Mouse (Mus musculus) CH12.LX (cell line): Measurements from ENCODE around the gene Kidins220. TPM values are rescaled to one million over a fixed set of nuclear protein-coding genes. Genes with fewer than 3 reads are reported as not detected.

Source experiments
- DNase-seq: peaks from one replicate; pipeline ENCODE4 v3.0.0-alpha.2; 2013; ENCODE audit errors: extremely low read depth
- H3K27ac ChIP-seq: 2 replicates; pipeline ENCODE4 v1.5.1; 2012; ENCODE audit warnings: low read depth, mild to moderate bottlenecking, control low read depth, moderate library complexity; ENCODE audit not compliant: insufficient read depth
- H3K27me3 ChIP-seq: replicated peaks from 2 replicates; pipeline ENCODE3; 2012; ENCODE audit warnings: inconsistent platforms
- H3K36me3 ChIP-seq, 2 experiments: replicated peaks in 1 of 2; 2 replicates each; pipeline versions ENCODE3 to v1.6.1; 2012; ENCODE audit warnings: inconsistent platforms in 1 of 2, low read length in 1 of 2, mild to moderate bottlenecking in 1 of 2, mixed read lengths in 1 of 2, moderate library complexity in 1 of 2; ENCODE audit not compliant: control insufficient read depth in 1 of 2, insufficient read depth in 1 of 2
- H3K4me1 ChIP-seq, 2 experiments: 2 replicates each; pipeline ENCODE4 v1.6.1; 2012; ENCODE audit warnings: inconsistent platforms in 1 of 2, moderate library complexity in 1 of 2; ENCODE audit not compliant: insufficient read depth in 2 of 2, control insufficient read depth in 1 of 2
- H3K4me2 ChIP-seq: 2 replicates; pipeline ENCODE4 v1.6.1; 2012; ENCODE audit warnings: low read depth, mild to moderate bottlenecking, control low read depth; ENCODE audit not compliant: poor library complexity, insufficient read depth, severe bottlenecking
- H3K4me3 ChIP-seq, 3 experiments: fragments of 150-350 bp in 1 of 3; sonication (generic) in 1 of 3; replicated peaks in 1 of 3; 2 replicates each; pipeline versions ENCODE3 to v1.5.1; 2011 to 2012; ENCODE audit warnings: low read depth in 2 of 3, low read length in 2 of 3, mild to moderate bottlenecking in 2 of 3, moderate library complexity in 2 of 3, control low read depth in 1 of 3, improper control_type of control experiment in 1 of 3, inconsistent platforms in 1 of 3, mixed read lengths in 1 of 3; ENCODE audit not compliant: poor library complexity in 1 of 3
- H3K79me2 ChIP-seq: replicated peaks from 2 replicates; pipeline ENCODE4 v1.6.1; 2012; ENCODE audit warnings: mild to moderate bottlenecking, moderate library complexity; ENCODE audit not compliant: control insufficient read depth, poor library complexity, insufficient read depth, severe bottlenecking; ENCODE audit errors: extremely low read depth
- H3K9ac ChIP-seq: 2 replicates; pipeline ENCODE4 v1.6.1; 2012; ENCODE audit warnings: low read depth, mild to moderate bottlenecking, control low read depth, moderate library complexity; ENCODE audit not compliant: insufficient read depth
- H3K9me3 ChIP-seq: replicated peaks from 2 replicates; pipeline ENCODE3; 2012; ENCODE audit warnings: low read length, inconsistent platforms, mixed read lengths
- CHD2 ChIP-seq: IDR thresholded peaks from 2 replicates; pipeline ENCODE4 v1.6.1; 2011; ENCODE audit warnings: low read length, improper control_type of control experiment
- ELF1 ChIP-seq: IDR thresholded peaks from 2 replicates; pipeline ENCODE4 v1.6.1; 2014; ENCODE audit warnings: low read depth, mild to moderate bottlenecking, inconsistent platforms, low read length, improper control_type of control experiment
- EP300 ChIP-seq: IDR thresholded peaks from 2 replicates; pipeline ENCODE4 v1.6.1; 2011; ENCODE audit warnings: low read length, improper control_type of control experiment
- ETS1 ChIP-seq: conservative IDR thresholded peaks from 2 replicates; pipeline ENCODE4 v1.6.1; 2012; ENCODE audit warnings: low read depth, mild to moderate bottlenecking, inconsistent platforms, low read length, improper control_type of control experiment, moderate library complexity
- IRF4 ChIP-seq: IDR thresholded peaks from 2 replicates; pipeline ENCODE4 v1.6.1; 2014; ENCODE audit warnings: low read depth, mild to moderate bottlenecking, inconsistent platforms, low read length, improper control_type of control experiment
- JUN ChIP-seq: IDR thresholded peaks from 2 replicates; pipeline ENCODE4 v1.6.1; 2011; ENCODE audit warnings: low read depth, mild to moderate bottlenecking, low read length, improper control_type of control experiment, moderate library complexity; ENCODE audit not compliant: insufficient read depth
- JUND ChIP-seq: conservative IDR thresholded peaks from 2 replicates; pipeline ENCODE4 v1.6.1; 2011; ENCODE audit warnings: low read depth, low read length, improper control_type of control experiment
- KAT2A ChIP-seq: IDR thresholded peaks from 2 replicates; pipeline ENCODE4 v1.6.1; 2012; ENCODE audit warnings: low read length, improper control_type of control experiment, inconsistent platforms; ENCODE audit not compliant: insufficient replicate concordance
- MAFK ChIP-seq: IDR thresholded peaks from 2 replicates; pipeline ENCODE4 v1.6.1; 2011; ENCODE audit warnings: low read length, improper control_type of control experiment; ENCODE audit not compliant: insufficient replicate concordance
- MAX ChIP-seq: IDR thresholded peaks from 2 replicates; pipeline ENCODE4 v1.6.1; 2011; ENCODE audit warnings: low read length, improper control_type of control experiment
- MAZ ChIP-seq: IDR thresholded peaks from 2 replicates; pipeline ENCODE4 v1.6.1; 2012; ENCODE audit warnings: low read depth, mild to moderate bottlenecking, inconsistent platforms, low read length, improper control_type of control experiment, moderate library complexity
- MEF2A ChIP-seq: IDR thresholded peaks from 2 replicates; pipeline ENCODE4 v1.6.1; 2014; ENCODE audit warnings: low read depth, mild to moderate bottlenecking, inconsistent platforms, low read length, improper control_type of control experiment, borderline replicate concordance
- MXI1 ChIP-seq: IDR thresholded peaks from 2 replicates; pipeline ENCODE4 v1.6.1; 2011; ENCODE audit warnings: mild to moderate bottlenecking, low read depth, low read length, improper control_type of control experiment
- NELFE ChIP-seq: IDR thresholded peaks from 2 replicates; pipeline ENCODE4 v1.6.1; 2011; ENCODE audit warnings: low read depth, low read length, improper control_type of control experiment
- POLR2A ChIP-seq: IDR thresholded peaks from 2 replicates; pipeline ENCODE4 v1.6.1; 2011; ENCODE audit warnings: low read depth, mild to moderate bottlenecking, improper control_type of control experiment, low read length
- POLR2AphosphoS2 ChIP-seq: IDR thresholded peaks from 2 replicates; pipeline ENCODE4 v1.6.1; 2011; ENCODE audit warnings: low read depth, low read length, improper control_type of control experiment
- SIN3A ChIP-seq: IDR thresholded peaks from 2 replicates; pipeline ENCODE4 v1.6.1; 2012; ENCODE audit warnings: low read length, improper control_type of control experiment, inconsistent platforms
- SMC3 ChIP-seq: IDR thresholded peaks from 2 replicates; pipeline ENCODE4 v1.6.1; 2011; ENCODE audit warnings: low read depth, low read length, improper control_type of control experiment
- TBP ChIP-seq: conservative IDR thresholded peaks from 2 replicates; pipeline ENCODE4 v1.6.1; 2011; ENCODE audit warnings: low read depth, low read length, improper control_type of control experiment
- TCF12 ChIP-seq: IDR thresholded peaks from 2 replicates; pipeline ENCODE4 v1.6.1; 2014; ENCODE audit warnings: low read depth, mild to moderate bottlenecking, inconsistent platforms, low read length, improper control_type of control experiment
- USF2 ChIP-seq: conservative IDR thresholded peaks from 2 replicates; pipeline ENCODE4 v1.6.1; 2011; ENCODE audit warnings: low read depth, low read length, improper control_type of control experiment
- ZKSCAN1 ChIP-seq: IDR thresholded peaks from 2 replicates; pipeline ENCODE4 v1.6.1; 2012; ENCODE audit warnings: low read depth, inconsistent platforms, low read length, improper control_type of control experiment, borderline replicate concordance
- ZNF384 ChIP-seq: IDR thresholded peaks from 2 replicates; pipeline ENCODE4 v1.6.1; 2012; ENCODE audit warnings: low read depth, low read length, improper control_type of control experiment, inconsistent platforms
- dilution Hi-C: fragments of 300-500 bp; cut with MboI; formaldehyde crosslinking; loops from 2 replicates; pipeline ENCODE4 v1.14.3; 2020; ENCODE audit warnings: low sequenced_read_pairs; ENCODE audit not compliant: extremely low pct_unique_long_range_greater_than_20kb, extremely low pct_ligation_motif_present
- in situ Hi-C: fragments of 300-500 bp; cut with MboI; formaldehyde crosslinking; loops from 3 replicates; pipeline ENCODE4 v1.14.3; 2019; ENCODE audit warnings: low sequenced_read_pairs, low pct_ligation_motif_present, low pct_unique_long_range_greater_than_20kb, mixed read lengths
- polyA plus RNA-seq: library from polyadenylated mRNA; unstranded; fragments of >175 nt; gene quantifications from 2 replicates; pipeline ENCODE4 v1.2.1, GENCODE M21; 2012; ENCODE audit warnings: low read depth; ENCODE audit not compliant: insufficient read length
- total RNA-seq, 2 experiments: library from RNA; depleted of rRNA; stranded (reverse); fragments of 300-350 nt in 1 of 2; fragments of >200 nt in 1 of 2; gene quantifications; 2 replicates each; pipeline ENCODE4 v1.2.3; 2012 to 2014

Gene Kidins220
- total and polyA plus RNA-seq, 3 experiments, result 32.4 to 47.8 (median 39.4) TPM

DNA sequence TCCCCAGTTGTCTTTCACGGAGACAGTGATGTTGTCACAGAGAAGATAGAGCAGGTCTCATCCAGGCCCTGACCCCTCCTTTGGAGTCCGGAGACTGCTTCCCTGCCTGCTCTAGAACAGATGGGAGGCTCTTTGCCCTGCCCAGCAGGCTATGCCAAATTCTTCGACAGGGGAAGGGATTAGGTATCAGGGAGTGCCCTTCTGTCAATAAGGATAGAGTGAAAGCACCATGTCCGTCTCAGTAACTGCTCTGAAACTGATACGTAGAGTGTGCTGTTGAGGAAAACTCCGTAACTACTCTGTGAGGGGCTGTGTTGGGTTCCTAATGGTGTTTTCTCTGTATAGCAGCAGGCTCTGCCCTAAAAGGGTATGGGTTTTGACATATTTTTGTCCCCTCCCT, 42.6 kb upstream of the Kidins220 start:
- dilution Hi-C loops (no loop called here), in situ Hi-C loops (no loop called here)
- H3K36me3 ChIP-seq, result no peaks in the 10 kb centered on the region
- peaks cover 6 to 9% of the 10 kb centered on the region in 2 experiments; a peak in 1 of 4 replicates for H3K4me1 ChIP-seq
- H3K27ac ChIP-seq, result no peak overlapping the region
- no peaks in the 10 kb centered on the region for H3K79me2 ChIP-seq
- H3K9ac ChIP-seq, result no peak overlapping the region
- DNase-seq, result no peak
- H3K4me3 ChIP-seq, result no peak overlapping the region
- H3K4me2 ChIP-seq, result no peak overlapping the region
- H3K27me3 ChIP-seq, result no peaks in the 10 kb centered on the region
- H3K9me3 ChIP-seq, result no peaks in the 10 kb centered on the region
- TF ChIP-seq MXI1, result no peak
- TF ChIP-seq SMC3, result no peak
- TF ChIP-seq MAFK, result no peak
- TF ChIP-seq JUN, result no peak
- no peak for TF ChIP-seq NELFE
- no peak for TF ChIP-seq USF2
- no peak for TF ChIP-seq SIN3A
- no peak for TF ChIP-seq IRF4
- TF ChIP-seq MEF2A, result no peak
- TF ChIP-seq CHD2, result no peak
- TF ChIP-seq ELF1, result no peak
- no peak for TF ChIP-seq JUND
- TF ChIP-seq ETS1, result no peak
- no peak for TF ChIP-seq POLR2AphosphoS2
- no peak for TF ChIP-seq POLR2A
- no peak for TF ChIP-seq KAT2A
- no peak for TF ChIP-seq EP300
- TF ChIP-seq MAZ, result no peak

- in situ Hi-C loops (no loop called here), dilution Hi-C loops (no loop called here)
- no peaks in the 10 kb centered on the region for H3K36me3 ChIP-seq
- peaks cover 6% of the 10 kb centered on the region in 2 experiments; a peak in 1 of 4 replicates for H3K4me1 ChIP-seq
- no peaks in the 10 kb centered on the region for H3K9me3 ChIP-seq
- no peak overlapping the region for H3K4me3 ChIP-seq
- H3K9ac ChIP-seq, result no peak overlapping the region
- no peak for DNase-seq
- H3K79me2 ChIP-seq, result no peaks in the 10 kb centered on the region
- no peak overlapping the region for H3K27ac ChIP-seq
- H3K27me3 ChIP-seq, result no peaks in the 10 kb centered on the region
- no peak overlapping the region for H3K4me2 ChIP-seq
- TF ChIP-seq ZNF384, result no peak
- TF ChIP-seq MAFK, result no peak
- no peak for TF ChIP-seq EP300
- no peak for TF ChIP-seq POLR2AphosphoS2
- no peak for TF ChIP-seq TCF12
- no peak for TF ChIP-seq JUND
- no peak for TF ChIP-seq USF2
- TF ChIP-seq TBP, result no peak
- no peak for TF ChIP-seq MAX
- no peak for TF ChIP-seq ELF1
- no peak for TF ChIP-seq SMC3
- TF ChIP-seq MAZ, result no peak
- no peak for TF ChIP-seq ZKSCAN1
- no peak for TF ChIP-seq SIN3A
- TF ChIP-seq JUN, result no peak
Measured at GRCm38 (mm10) chr12:24933206-24933775, 41.4 kb upstream of the Kidins220 start.
